Mouse (Mus musculus) erythroblast, embryonic 14.5 days (primary cell): Measurements from ENCODE around the gene Hoxd8.

ENCODE experiments used
- GATA1 ChIP-seq: IDR thresholded peaks from 2 replicates; pipeline ENCODE4 v1.6.1; 2012; ENCODE audit warnings: low read length, inconsistent platforms, mixed read lengths
- TAL1 ChIP-seq: IDR thresholded peaks from 3 replicates; pipeline ENCODE4 v1.6.1; 2012; ENCODE audit warnings: low read length, inconsistent platforms, mixed read lengths

- TF ChIP-seq GATA1 (no peak), TAL1 (no peak)
Observed at GRCm38 (mm10) chr2:74720384-74720783, 16.0 kb downstream of the Hoxd8 start.
